Mouse (Mus musculus) stomach, embryonic 16.5 days (tissue): Measurements from ENCODE around the gene Tubb2a. TPM values are rescaled to one million over a fixed set of nuclear protein-coding genes. Genes with fewer than 3 reads are reported as not detected.

Source experiments
- ATAC-seq: fragments of 200-750 bp; cut with Nextera tagmentation; 2 replicates; pipeline ENCODE4 v1.8.0; 2017; ENCODE audit warnings: moderate number of reproducible peaks, moderate TSS enrichment; ENCODE audit not compliant: insufficient read depth, low FRiP score
- H3K27ac ChIP-seq: fragments of 300-500 bp; sonication (generic); 2 replicates; pipeline ENCODE4 v1.5.1; 2014; ENCODE audit warnings: low read length
- H3K27me3 ChIP-seq: fragments of 300-500 bp; sonication (generic); 2 replicates; pipeline ENCODE4 v1.6.1; 2014; ENCODE audit warnings: low read length, control low read depth, mixed read lengths; ENCODE audit not compliant: control insufficient read depth, insufficient read depth
- H3K36me3 ChIP-seq: fragments of 300-500 bp; sonication (generic); 2 replicates; pipeline ENCODE4 v1.6.1; 2014; ENCODE audit warnings: low read length; ENCODE audit not compliant: control insufficient read depth, insufficient read depth
- H3K4me1 ChIP-seq: fragments of 300-500 bp; sonication (generic); 2 replicates; pipeline ENCODE4 v1.6.1; 2014; ENCODE audit warnings: low read length, control low read depth, mixed read lengths; ENCODE audit not compliant: control insufficient read depth, insufficient read depth
- H3K4me2 ChIP-seq: fragments of 300-500 bp; sonication (generic); 2 replicates; pipeline ENCODE4 v1.6.1; 2014; ENCODE audit warnings: low read depth, low read length, mixed read lengths
- H3K4me3 ChIP-seq: fragments of 300-500 bp; sonication (generic); replicated peaks from 2 replicates; pipeline ENCODE4 v1.5.1; 2014; ENCODE audit warnings: mild to moderate bottlenecking, low read length
- H3K9ac ChIP-seq: fragments of 300-500 bp; sonication (generic); 2 replicates; pipeline ENCODE4 v1.6.1; 2014; ENCODE audit warnings: low read length
- H3K9me3 ChIP-seq: fragments of 300-500 bp; sonication (generic); replicated peaks from 2 replicates; pipeline ENCODE4 v1.6.1; 2016; ENCODE audit warnings: low read length, control low read depth; ENCODE audit not compliant: control insufficient read depth
- WGBS: fragments of 180-500 bp; shearing (Covaris S2); extraction: QIAGEN DNeasy Blood & Tissue Kit; methylation state at CpG from one replicate; pipeline ENCODE4 v1.1.7; 2014; 5-methylcytosine and 5-hydroxymethylcytosine counted together
- polyA plus RNA-seq: library from polyadenylated mRNA; unstranded; fragments of >200 nt; fragmentation: Nextera tagmentation; extraction: Ambion mirVana; gene quantifications from 2 replicates; pipeline ENCODE4 v1.2.1, GENCODE M21; 2015

Tubb2a gene
- polyA plus RNA-seq, 1 experiment from 2014 or later = 221 TPM

- H3K4me3 ChIP-seq = no peak overlapping the region
- no peak for ATAC-seq
- H3K9ac ChIP-seq = no peak overlapping the region
- peaks cover 2% of the 10 kb centered on the region; the same call in 1 of the 2 replicates for H3K4me1 ChIP-seq
- H3K36me3 ChIP-seq = no peaks in the 10 kb centered on the region
- no peaks in the 10 kb centered on the region for H3K27me3 ChIP-seq
- H3K27ac ChIP-seq = no peak overlapping the region
- WGBS = 87% methylated on average over 6 of the region's 6 CpGs
- H3K4me2 ChIP-seq = no peak overlapping the region
- H3K9me3 ChIP-seq = no peaks in the 10 kb centered on the region
Measured at GRCm38 (mm10) chr13:34071836-34072235, 6.0 kb downstream of the Tubb2a start.

DNA sequence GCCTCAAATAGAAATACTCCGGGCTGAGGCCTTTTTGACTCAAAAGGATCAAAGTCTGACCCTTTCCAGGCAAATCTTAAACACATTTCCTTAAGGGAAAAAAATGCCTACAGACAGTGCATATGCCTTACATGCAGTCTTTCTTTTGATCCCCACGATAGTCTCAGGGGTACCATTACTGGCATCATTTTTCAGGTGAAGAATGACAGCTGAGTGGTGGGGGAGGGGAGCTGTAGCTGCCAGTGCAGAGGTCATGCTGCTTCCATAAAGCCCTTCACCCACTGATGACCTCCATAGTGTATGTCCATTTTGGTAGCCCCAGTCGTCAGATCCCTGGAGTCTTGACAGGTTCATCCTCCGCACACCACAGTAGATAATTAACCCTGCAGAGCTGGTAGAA lies 7.5 kb downstream of the Tubb2a start:
- no peaks in the 10 kb centered on the region for H3K4me1 ChIP-seq
- no peak overlapping the region for H3K27ac ChIP-seq
- no peak for ATAC-seq
- 44% methylated on average over 4 of the region's 4 CpGs for WGBS
- no peaks in the 10 kb centered on the region for H3K9me3 ChIP-seq
- no peak overlapping the region for H3K9ac ChIP-seq
- no peak overlapping the region for H3K4me2 ChIP-seq
- no peaks in the 10 kb centered on the region for H3K27me3 ChIP-seq
- H3K36me3 ChIP-seq = no peaks in the 10 kb centered on the region
- no peak overlapping the region for H3K4me3 ChIP-seq

GRCm38 (mm10) chr13:34066351-34066750 lies 11.5 kb downstream of the Tubb2a start:
- H3K4me1 ChIP-seq = no peaks in the 10 kb centered on the region
- ATAC-seq = no peak
- H3K4me3 ChIP-seq = no peak overlapping the region
- WGBS = 70% methylated on average over 1 of the region's 1 CpGs
- H3K36me3 ChIP-seq = peaks cover 2% of the 10 kb centered on the region; the same call in 1 of the 2 replicates
- H3K27me3 ChIP-seq = no peaks in the 10 kb centered on the region
- no peak overlapping the region for H3K27ac ChIP-seq
- no peak overlapping the region for H3K4me2 ChIP-seq
- H3K9ac ChIP-seq = no peak overlapping the region
- no peaks in the 10 kb centered on the region for H3K9me3 ChIP-seq

DNA sequence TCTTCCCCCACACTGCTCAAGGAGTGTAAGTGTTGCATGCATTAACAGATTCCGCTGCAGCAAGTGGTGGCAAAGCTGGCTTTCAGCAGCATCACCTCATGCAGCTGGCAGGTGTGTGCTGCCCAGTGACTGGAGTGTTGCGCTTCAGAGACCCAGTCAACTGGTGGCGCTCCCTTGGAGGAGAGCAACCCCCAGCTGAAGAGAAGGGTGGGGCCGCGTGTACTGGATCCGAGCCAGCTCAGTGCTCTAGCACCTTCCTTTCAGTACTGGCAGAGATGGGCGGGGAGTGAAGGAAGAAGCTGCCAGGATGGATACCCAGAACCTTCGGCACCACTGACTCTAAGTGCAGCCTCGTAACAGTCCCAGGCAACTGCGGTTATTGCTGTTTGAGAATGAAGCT lies 15.3 kb downstream of the Tubb2a start:
- no peak for ATAC-seq
- WGBS = 83% methylated on average over 10 of the region's 10 CpGs

DNA sequence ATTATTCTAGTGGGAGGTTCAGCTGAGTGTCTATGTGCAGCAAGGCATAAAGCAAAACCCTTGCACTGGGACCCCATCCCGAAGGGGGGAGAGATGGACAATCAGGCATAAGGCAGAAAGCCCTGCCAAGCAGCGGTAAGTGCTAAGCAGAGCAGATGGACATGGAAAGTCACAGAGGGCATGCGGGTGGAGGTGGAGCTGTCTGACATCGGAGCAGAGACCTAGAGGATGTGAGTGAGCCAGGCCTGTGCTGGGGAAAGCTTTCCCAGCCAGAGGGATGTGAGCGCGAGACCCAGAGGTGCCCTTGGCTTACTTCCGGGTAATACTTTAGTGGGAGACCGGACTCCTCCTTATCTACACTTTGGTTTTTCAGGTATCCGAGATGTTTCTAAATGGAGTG lies 17.7 kb downstream of the Tubb2a start:
- WGBS = 88% methylated on average over 9 of the region's 9 CpGs
- H3K4me2 ChIP-seq = no peak overlapping the region
- H3K4me1 ChIP-seq = no peaks in the 10 kb centered on the region
- H3K27me3 ChIP-seq = no peaks in the 10 kb centered on the region
- H3K9ac ChIP-seq = no peak overlapping the region
- no peak overlapping the region for H3K4me3 ChIP-seq
- no peaks in the 10 kb centered on the region for H3K9me3 ChIP-seq
- ATAC-seq = no peak
- peaks cover 10% of the 10 kb centered on the region; the same call in 1 of the 2 replicates for H3K36me3 ChIP-seq
- no peak overlapping the region for H3K27ac ChIP-seq

More for the DNA sequence above, 15.3 kb downstream of the Tubb2a start:
- H3K4me1 ChIP-seq = no peaks in the 10 kb centered on the region
- no peak overlapping the region for H3K4me3 ChIP-seq
- no peak overlapping the region for H3K27ac ChIP-seq
- H3K9me3 ChIP-seq = no peaks in the 10 kb centered on the region
- H3K36me3 ChIP-seq = peaks cover 2% of the 10 kb centered on the region; the same call in 1 of the 2 replicates
- no peak overlapping the region for H3K9ac ChIP-seq
- no peaks in the 10 kb centered on the region for H3K27me3 ChIP-seq
- H3K4me2 ChIP-seq = no peak overlapping the region

GRCm38 (mm10) chr13:34057252-34057651 lies 20.6 kb downstream of the Tubb2a start:
- no peak for ATAC-seq
- Histone ChIP-seq H3K27me3 (no peaks in the 10 kb centered on the region), H3K9me3 (no peaks in the 10 kb centered on the region), H3K36me3 (peaks cover 8% of the 10 kb centered on the region; the same call in 1 of the 2 replicates), H3K27ac (no peak overlapping the region), H3K9ac (no peak overlapping the region), H3K4me1 (no peaks in the 10 kb centered on the region), H3K4me3 (no peak overlapping the region), H3K4me2 (no peak overlapping the region)
- 89% methylated on average over 1 of the region's 1 CpGs for WGBS

GRCm38 (mm10) chr13:34054983-34055382 lies 22.8 kb downstream of the Tubb2a start:
- peak; percentile 44; the same call in 1 of the 2 replicates for ATAC-seq
- peaks cover 8% of the 10 kb centered on the region; the same call in 1 of the 2 replicates for H3K36me3 ChIP-seq
- no peaks in the 10 kb centered on the region for H3K4me1 ChIP-seq
- no peaks in the 10 kb centered on the region for H3K9me3 ChIP-seq
- H3K27me3 ChIP-seq = no peaks in the 10 kb centered on the region
- H3K9ac ChIP-seq = no peak overlapping the region
- H3K4me3 ChIP-seq = no peak overlapping the region
- H3K27ac ChIP-seq = no peak overlapping the region
- H3K4me2 ChIP-seq = no peak overlapping the region
- WGBS = 66% methylated on average over 3 of the region's 3 CpGs

GRCm38 (mm10) chr13:34054391-34054790 lies 23.4 kb downstream of the Tubb2a start:
- no peak for ATAC-seq
- Histone ChIP-seq H3K27me3 (no peaks in the 10 kb centered on the region), H3K27ac (no peak overlapping the region), H3K4me3 (no peak overlapping the region), H3K36me3 (peaks cover 8% of the 10 kb centered on the region; the same call in 1 of the 2 replicates), H3K9me3 (no peaks in the 10 kb centered on the region), H3K4me1 (no peaks in the 10 kb centered on the region), H3K4me2 (no peak overlapping the region), H3K9ac (no peak overlapping the region)
- WGBS = 64% methylated on average over 4 of the region's 4 CpGs

DNA sequence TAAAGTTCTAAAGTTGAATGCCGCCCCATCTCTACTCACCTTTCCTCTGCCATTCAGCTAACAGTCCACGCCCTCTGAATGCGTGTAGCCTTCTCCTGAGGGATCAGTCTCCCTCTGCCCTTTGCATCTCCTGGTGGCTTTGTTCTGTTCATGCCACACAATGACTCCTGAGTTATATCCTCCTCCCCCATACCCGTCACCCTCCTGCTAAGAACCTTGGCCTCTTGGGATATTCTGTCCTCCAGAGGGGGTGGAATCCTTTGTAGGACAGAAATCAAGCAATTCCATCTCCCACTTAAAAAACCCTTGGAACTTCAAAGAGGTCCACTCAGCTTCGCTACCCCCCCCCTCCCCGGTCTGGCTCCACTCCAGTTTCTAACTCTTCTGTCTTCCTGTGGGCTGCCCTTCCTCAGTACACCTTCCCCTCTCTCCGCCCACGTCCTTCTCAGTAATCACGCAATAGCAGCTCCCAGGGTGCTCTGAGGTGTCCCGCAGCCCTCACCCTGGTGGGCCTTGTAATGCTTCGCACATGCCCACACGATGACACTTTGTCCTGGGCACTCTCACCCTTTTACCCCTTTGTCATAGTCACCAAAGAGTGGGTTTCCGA lies 24.0 kb downstream of the Tubb2a start:
- Histone ChIP-seq H3K4me3 (no peak overlapping the region), H3K36me3 (peaks cover 8% of the 10 kb centered on the region; the same call in 1 of the 2 replicates), H3K4me2 (no peak overlapping the region), H3K9me3 (no peaks in the 10 kb centered on the region), H3K9ac (no peak overlapping the region), H3K27ac (no peak overlapping the region), H3K4me1 (no peaks in the 10 kb centered on the region), H3K27me3 (no peaks in the 10 kb centered on the region)
- ATAC-seq = no peak; the same call in 1 of the 2 replicates
- 73% methylated on average over 13 of the region's 13 CpGs for WGBS
